Mouse (Mus musculus) embryonic fibroblast, embryonic 13.5 days (primary cell): Measurements from ENCODE around the gene Tfap4.

Experiments used
- CTCF ChIP-seq: IDR thresholded peaks from 2 replicates; pipeline ENCODE4 v1.5.1; 2011; ENCODE audit warnings: mild to moderate bottlenecking, control low read depth, low read length, moderate library complexity, borderline replicate concordance; ENCODE audit not compliant: insufficient read depth
- POLR2A ChIP-seq: IDR thresholded peaks from 2 replicates; pipeline ENCODE4 v1.6.1; 2011; ENCODE audit warnings: low read depth, mild to moderate bottlenecking, control low read depth, low read length, moderate library complexity

- TF ChIP-seq CTCF (no peak), POLR2A (no peak)
These were observed 38.4 kb upstream of the Tfap4 start for GRCm38 (mm10) chr16:4598041-4598440.
